Mouse (Mus musculus): ENCODE data around the gene D230025D16Rik.
"Not testable (repeated sequence)": the region's sequence is repeated elsewhere in the genome, so short reads cannot be mapped to it uniquely, and the experiment has no call there.

The D230025D16Rik gene

GRCm38 (mm10) chr8:105231503-105232320 lies 6.8 kb downstream of the D230025D16Rik start:
- no peaks in the 10 kb centered on the region for H3K9me3 ChIP-seq (ENCODE audit: low read length)
- peaks cover 49% of the 10 kb centered on the region for H3K36me3 ChIP-seq (ENCODE audit: insufficient read depth, low read length)
- TF ChIP-seq NANOG (IDR thresholded peaks at IDR 0.05; ENCODE audit: borderline replicate concordance, low read length) (peak; percentile 14; the same call in 1 of the 2 replicates), CTCF (conservative IDR thresholded peaks at IDR 0.05; ENCODE audit: low read length) (no peak)
- peak overlapping the region; percentile 46 for H3K4me3 ChIP-seq (replicated peaks; ENCODE audit: low read length)
- peaks cover 97% of the 10 kb centered on the region for H3K4me1 ChIP-seq (replicated peaks; ENCODE audit: low read depth, low read length)
- no peaks in the 10 kb centered on the region for H3K27me3 ChIP-seq (ENCODE audit: insufficient read depth, low read length)

- not testable (repeated sequence) for H3K9me3 ChIP-seq (ENCODE audit: low read length); H3K27me3 ChIP-seq (ENCODE audit: insufficient read depth, low read length)
- Histone ChIP-seq H3K4me3 (replicated peaks; ENCODE audit: low read length) (peak overlapping the region; percentile 5; the same call in 1 of the 2 replicates), H3K36me3 (ENCODE audit: insufficient read depth, low read length) (peaks cover 53% of the 10 kb centered on the region), H3K4me1 (replicated peaks; ENCODE audit: low read depth, low read length) (peaks cover 97% of the 10 kb centered on the region)
Observed at GRCm38 (mm10) chr8:105232321-105232693, 7.4 kb downstream of the D230025D16Rik start.

- H3K27me3 ChIP-seq (ENCODE audit: insufficient read depth, low read length) = no peaks in the 10 kb centered on the region
- TF ChIP-seq CTCF (conservative IDR thresholded peaks at IDR 0.05; ENCODE audit: low read length) (no peak), NANOG (IDR thresholded peaks at IDR 0.05; ENCODE audit: borderline replicate concordance, low read length) (peak; percentile 72; the same call in 1 of the 2 replicates)
- H3K36me3 ChIP-seq (ENCODE audit: insufficient read depth, low read length) = peaks cover 56% of the 10 kb centered on the region
- H3K9me3 ChIP-seq (ENCODE audit: low read length) = no peaks in the 10 kb centered on the region
- H3K4me1 ChIP-seq (replicated peaks; ENCODE audit: low read depth, low read length) = peaks cover 97% of the 10 kb centered on the region
- 0 out of 2 replicates have a peak overlapping the region, but pooled peaks have one; percentile 5 for H3K4me3 ChIP-seq (replicated peaks; ENCODE audit: low read length)
Observed at GRCm38 (mm10) chr8:105233126-105233935, 8.4 kb downstream of the D230025D16Rik start.

GRCm38 (mm10) chr8:105235206-105235605 lies 10.3 kb downstream of the D230025D16Rik start:
- TF ChIP-seq POU5F1 (IDR thresholded peaks at IDR 0.05; ENCODE audit: borderline replicate concordance, low read length) (no peak), CTCF (conservative IDR thresholded peaks at IDR 0.05; ENCODE audit: low read length) (no peak), NANOG (IDR thresholded peaks at IDR 0.05; ENCODE audit: borderline replicate concordance, low read length) (no peak)
- H3K4me1 ChIP-seq (replicated peaks; ENCODE audit: low read depth, low read length) = peaks cover 92% of the 10 kb centered on the region
- no peak overlapping the region for H3K4me3 ChIP-seq (replicated peaks; ENCODE audit: low read length)
- no peaks in the 10 kb centered on the region for H3K27me3 ChIP-seq (ENCODE audit: insufficient read depth, low read length)
- no peaks in the 10 kb centered on the region for H3K9me3 ChIP-seq (ENCODE audit: low read length)
- H3K36me3 ChIP-seq (ENCODE audit: insufficient read depth, low read length) = peaks cover 63% of the 10 kb centered on the region

GRCm38 (mm10) chr8:105237442-105238142 lies 12.6 kb downstream of the D230025D16Rik start:
- H3K9me3 ChIP-seq (ENCODE audit: low read length) = no peaks in the 10 kb centered on the region
- no peak overlapping the region for H3K4me3 ChIP-seq (replicated peaks; ENCODE audit: low read length)
- H3K36me3 ChIP-seq (ENCODE audit: insufficient read depth, low read length) = peaks cover 86% of the 10 kb centered on the region
- H3K27me3 ChIP-seq (ENCODE audit: insufficient read depth, low read length) = no peaks in the 10 kb centered on the region
- peaks cover 70% of the 10 kb centered on the region for H3K4me1 ChIP-seq (replicated peaks; ENCODE audit: low read depth, low read length)
- TF ChIP-seq NANOG (IDR thresholded peaks at IDR 0.05; ENCODE audit: borderline replicate concordance, low read length) (no peak), CTCF (conservative IDR thresholded peaks at IDR 0.05; ENCODE audit: low read length) (no peak), POU5F1 (IDR thresholded peaks at IDR 0.05; ENCODE audit: borderline replicate concordance, low read length) (no peak)

GRCm38 (mm10) chr8:105241016-105241415 lies 16.1 kb downstream of the D230025D16Rik start:
- H3K4me1 ChIP-seq (replicated peaks; ENCODE audit: low read depth, low read length) = peaks cover 37% of the 10 kb centered on the region
- no peaks in the 10 kb centered on the region for H3K27me3 ChIP-seq (ENCODE audit: insufficient read depth, low read length)
- TF ChIP-seq NANOG (IDR thresholded peaks at IDR 0.05; ENCODE audit: borderline replicate concordance, low read length) = no peak
- TF ChIP-seq POU5F1 (IDR thresholded peaks at IDR 0.05; ENCODE audit: borderline replicate concordance, low read length) = no peak
- TF ChIP-seq CTCF (conservative IDR thresholded peaks at IDR 0.05; ENCODE audit: low read length) = no peak
- no peaks in the 10 kb centered on the region for H3K9me3 ChIP-seq (ENCODE audit: low read length)
- H3K36me3 ChIP-seq (ENCODE audit: insufficient read depth, low read length) = peaks cover 92% of the 10 kb centered on the region
- H3K4me3 ChIP-seq (replicated peaks; ENCODE audit: low read length) = no peak overlapping the region

- peaks cover 23% of the 10 kb centered on the region for H3K27me3 ChIP-seq (ENCODE audit: insufficient read depth, low read length)
- TF ChIP-seq NANOG (IDR thresholded peaks at IDR 0.05; ENCODE audit: borderline replicate concordance, low read length) (no peak), POU5F1 (IDR thresholded peaks at IDR 0.05; ENCODE audit: borderline replicate concordance, low read length) (no peak), CTCF (conservative IDR thresholded peaks at IDR 0.05; ENCODE audit: low read length) (no peak)
- no peak overlapping the region for H3K4me3 ChIP-seq (replicated peaks; ENCODE audit: low read length)
- peaks cover 33% of the 10 kb centered on the region for H3K4me1 ChIP-seq (replicated peaks; ENCODE audit: low read depth, low read length)
- peaks cover 66% of the 10 kb centered on the region for H3K36me3 ChIP-seq (ENCODE audit: insufficient read depth, low read length)
- no peaks in the 10 kb centered on the region for H3K9me3 ChIP-seq (ENCODE audit: low read length)
Observed at GRCm38 (mm10) chr8:105251954-105252353, 27.0 kb downstream of the D230025D16Rik start.

Measured in E14TG2a.4 (cell line).